Mouse (Mus musculus) cerebellum, adult 9-10 months (tissue): ENCODE measurements around the gene Myo18a.
A peak's percentile ranks its signal among the peaks of the same experiment; 100 is the strongest.

Experiments used
- DNase-seq: peaks from one replicate; pipeline ENCODE4 v3.0.0; 2022

Myo18a gene

DNA sequence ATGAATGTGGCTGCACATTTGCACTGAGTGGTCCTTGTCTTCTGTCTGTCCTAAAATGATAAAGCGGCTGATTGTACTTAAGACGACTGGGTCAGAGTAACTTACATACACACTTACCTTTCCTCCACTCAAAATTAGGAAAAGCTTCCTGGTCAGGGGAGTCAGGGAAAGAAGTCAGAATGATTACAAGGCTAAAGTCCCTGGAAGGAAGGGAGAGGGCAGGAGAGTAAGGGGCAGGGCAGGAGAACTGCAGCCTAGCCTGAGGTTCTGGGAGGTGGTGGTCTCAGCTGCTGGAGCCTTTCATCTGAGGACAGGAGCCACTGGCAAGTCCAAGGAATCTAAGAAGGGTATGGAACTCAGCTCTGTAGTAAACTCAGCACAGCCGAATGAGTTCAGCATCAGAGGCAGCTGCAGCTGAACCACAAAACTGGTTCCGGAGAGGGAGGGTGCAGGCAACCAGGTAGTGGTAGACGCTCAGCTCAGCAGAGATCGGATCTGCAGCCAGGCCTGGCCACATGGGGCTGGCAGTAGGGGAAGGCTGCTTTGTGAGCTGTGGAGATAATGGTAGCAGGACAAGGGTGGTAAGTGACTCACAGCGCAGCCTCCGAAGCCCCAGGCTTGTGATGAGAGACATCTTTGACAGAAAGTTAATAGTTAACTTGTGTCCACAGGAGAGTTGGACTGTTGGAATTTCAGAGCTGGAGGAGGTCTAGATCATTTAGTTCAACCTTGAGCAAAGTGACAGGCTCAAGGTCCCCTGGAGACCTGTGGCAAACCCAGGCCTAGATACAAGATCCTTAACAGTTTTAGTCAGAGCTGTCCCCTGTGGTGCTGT lies 9.1 kb downstream of the Myo18a start:
- no peak for DNase-seq

DNA sequence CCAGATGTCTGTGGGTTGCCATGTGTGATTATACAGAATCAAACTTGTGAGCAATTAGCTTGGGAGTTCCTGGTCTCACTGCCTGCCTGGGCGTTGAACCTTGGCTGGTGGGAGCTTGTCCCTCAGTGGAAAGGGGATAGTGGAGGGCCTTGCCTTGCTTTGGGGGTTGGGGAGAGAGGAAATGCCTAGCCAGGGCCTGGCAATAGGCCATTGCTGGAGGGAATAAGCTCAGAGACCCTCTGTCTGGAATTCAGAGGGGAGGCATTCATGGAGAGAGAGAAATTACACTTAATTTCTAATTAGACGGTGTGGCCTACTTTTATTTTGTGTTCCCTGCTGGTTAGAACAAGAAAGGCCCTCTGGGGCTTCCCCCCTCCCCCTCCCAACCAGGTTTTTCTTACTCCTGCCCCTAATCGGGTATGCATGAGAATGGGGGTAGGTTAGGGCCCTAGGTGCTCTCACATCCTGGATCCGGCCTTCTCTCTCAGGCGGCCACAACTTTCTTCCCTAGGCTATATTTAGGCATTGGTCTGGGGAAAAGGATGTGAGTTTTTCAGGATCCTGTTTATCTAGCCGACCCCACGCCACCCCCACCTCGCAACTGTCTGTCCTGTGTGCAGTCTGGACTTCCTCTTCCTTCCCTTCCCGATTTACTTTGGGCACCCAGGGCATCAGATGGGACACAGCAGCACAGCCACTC lies 12.8 kb downstream of the Myo18a start:
- DNase-seq, result no peak

DNA sequence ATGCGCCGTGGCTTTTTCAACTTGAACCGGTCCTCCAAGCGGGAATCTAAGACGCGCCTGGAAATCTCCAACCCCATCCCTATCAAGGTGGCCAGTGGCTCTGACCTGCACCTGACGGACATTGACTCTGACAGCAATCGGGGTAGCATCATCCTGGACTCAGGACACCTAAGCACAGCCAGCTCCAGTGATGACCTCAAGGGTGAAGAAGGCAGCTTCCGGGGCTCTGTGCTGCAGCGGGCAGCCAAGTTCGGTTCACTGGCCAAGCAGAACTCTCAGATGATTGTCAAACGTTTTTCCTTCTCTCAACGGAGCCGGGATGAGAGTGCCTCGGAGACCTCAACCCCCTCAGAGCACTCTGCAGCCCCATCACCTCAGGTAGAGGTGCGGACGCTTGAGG lies 14.4 kb downstream of the Myo18a start:
- DNase-seq, result no peak

DNA sequence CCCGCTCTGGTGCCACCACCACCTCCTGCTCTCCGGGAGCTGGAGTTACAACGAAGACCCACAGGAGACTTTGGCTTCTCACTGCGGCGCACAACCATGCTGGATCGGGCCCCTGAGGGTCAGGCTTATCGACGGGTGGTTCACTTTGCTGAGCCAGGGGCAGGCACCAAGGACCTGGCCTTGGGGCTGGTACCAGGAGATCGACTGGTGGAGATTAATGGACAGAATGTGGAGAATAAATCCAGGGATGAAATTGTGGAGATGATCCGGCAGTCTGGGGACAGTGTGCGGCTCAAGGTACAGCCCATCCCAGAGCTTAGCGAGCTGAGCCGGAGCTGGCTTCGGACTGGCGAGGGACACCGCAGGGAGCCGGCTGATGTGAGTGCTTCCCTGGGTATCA lies 14.9 kb downstream of the Myo18a start:
- no peak for DNase-seq

DNA sequence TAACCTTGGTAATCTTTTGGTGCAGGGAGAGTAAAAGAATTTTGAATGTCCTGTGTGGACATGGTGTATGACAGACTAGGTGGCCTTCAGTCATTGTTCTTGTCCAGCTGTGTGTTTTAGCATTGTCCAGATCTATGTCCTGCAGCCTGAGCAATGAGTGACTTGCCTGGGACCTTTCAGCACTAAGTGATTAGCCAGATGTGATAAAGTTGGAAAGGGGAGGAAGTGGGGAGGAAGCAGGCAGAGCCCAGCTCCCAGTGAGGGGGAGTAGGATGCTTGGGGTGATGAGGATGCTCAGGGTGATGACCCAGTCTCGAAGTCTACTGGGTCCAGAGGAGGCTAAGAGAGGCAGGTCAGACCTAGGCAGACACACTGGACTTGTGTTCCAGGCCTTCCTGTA lies 16.2 kb downstream of the Myo18a start:
- DNase-seq, result no peak

DNA sequence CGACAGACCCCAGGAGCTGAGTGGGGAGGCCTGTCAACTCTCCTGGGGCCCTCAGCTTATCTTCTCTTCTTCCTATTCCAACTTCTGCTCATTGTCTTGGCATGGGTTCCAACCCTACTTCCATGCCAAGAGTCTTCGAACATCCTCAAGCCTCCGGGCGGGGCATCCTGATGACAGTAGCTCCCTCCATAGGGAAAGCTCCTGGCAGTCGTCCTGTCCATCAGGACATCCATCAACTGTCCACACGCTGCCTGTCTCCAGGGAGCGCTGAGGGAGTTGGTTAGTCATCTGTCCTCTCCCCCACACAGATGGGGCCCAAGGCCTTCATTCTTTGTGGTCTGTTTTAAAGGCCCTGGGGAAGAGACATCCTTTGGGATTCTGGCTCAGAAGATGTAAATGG lies 18.0 kb downstream of the Myo18a start:
- DNase-seq, result peak; percentile 77

DNA sequence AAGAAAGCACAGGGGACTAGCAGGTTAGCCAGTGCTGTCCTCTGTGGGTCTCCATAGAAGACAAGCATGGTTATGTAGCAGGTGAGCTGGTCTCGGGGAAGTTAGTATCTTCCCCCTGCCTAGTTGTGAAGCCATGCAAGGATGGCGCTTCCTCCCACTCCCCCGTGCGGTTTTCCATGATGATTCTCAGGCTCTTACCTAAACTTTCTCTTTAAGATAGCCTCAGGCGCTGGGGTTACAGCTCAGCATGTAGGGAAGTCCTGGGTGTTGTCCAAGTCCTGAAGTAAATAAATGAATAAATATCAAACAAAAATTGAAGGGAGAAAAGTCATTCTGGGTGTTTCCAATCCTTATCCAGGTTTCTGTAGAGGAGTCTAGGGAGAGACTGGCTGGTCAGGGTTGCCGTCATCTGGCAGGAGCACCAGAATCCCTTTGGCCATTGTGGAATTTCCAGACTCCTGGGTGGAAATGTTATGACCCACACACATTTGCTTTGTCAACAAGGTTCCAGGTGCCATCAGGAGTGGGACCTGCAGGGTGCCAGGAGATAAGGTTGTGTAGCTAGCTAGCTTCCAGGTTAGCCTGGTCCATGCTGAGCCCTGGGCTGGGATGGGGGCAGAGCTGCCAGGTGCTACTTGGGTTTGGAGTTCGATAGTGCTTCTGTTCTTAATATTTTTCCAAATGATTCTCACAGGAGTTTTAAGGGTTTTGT lies 19.2 kb downstream of the Myo18a start:
- no peak for DNase-seq

DNA sequence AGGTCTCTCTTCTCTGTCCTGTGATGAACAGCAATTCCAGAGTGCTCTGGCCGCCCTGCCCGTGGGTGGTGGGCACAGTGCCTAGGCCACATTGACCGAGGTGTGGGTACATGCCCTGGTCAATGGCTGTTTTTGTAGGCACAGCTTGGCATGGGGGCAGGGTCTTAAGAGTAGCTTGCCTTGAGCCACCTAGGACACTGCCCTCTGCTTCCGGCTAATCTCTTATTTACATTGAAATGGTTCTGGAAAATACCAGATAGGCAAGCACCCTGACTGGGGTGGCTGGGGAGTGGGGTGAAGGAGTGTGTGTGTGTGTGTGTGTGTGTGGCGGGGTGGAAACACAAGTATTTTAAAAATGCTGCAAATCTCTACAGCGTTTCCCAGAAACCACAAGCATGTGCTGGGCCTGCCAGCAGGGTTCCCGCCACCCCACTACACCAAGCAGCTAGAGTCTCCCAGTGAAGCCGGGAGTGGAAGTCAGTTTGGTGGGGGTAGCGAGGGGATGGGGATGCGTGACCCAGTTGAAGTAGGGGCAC lies 20.2 kb downstream of the Myo18a start:
- no peak for DNase-seq

DNA sequence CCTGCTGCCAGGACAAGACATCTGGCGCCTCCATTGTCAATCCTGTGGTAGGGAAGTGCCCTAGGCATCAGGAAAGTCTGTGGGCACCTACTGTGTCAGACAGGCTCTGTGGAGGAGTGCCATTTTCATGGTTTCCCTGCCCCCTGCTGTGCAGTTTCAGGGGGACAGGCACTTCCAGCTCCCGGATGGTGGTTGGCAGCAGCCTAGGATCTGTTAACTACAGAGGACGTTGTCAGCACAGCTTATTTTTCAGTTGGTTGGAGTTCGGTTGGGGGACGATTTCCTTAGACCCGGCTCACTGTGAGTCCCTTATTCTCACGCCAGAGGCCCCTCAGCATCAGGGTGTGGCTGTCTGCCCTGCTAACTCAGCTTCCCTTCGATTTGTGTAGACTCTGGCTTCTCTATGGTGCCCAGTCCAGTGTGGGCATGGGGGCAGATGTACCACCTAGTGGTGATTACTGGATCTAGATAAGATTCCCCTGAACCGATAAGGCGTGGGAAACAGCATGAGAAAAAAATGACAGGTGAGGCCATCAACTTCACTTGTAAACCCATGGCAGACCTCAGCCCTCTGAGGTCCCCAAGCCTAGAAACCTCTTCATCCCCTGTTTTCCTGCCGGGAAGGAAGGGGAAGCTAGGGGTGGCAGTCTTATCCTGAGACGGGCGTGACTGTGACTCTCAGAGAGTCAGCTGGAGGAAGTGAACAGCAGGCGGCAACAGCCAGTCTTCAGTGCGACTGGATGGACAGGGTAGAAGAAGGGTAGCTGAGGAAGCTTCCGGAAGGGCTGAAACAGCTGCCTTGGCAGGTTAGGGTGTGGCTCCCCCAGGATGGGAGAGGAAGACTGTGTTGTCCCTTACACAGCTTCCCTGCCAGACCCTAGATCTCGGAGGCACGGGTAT lies 21.0 kb downstream of the Myo18a start:
- DNase-seq, result peak; percentile 63

DNA sequence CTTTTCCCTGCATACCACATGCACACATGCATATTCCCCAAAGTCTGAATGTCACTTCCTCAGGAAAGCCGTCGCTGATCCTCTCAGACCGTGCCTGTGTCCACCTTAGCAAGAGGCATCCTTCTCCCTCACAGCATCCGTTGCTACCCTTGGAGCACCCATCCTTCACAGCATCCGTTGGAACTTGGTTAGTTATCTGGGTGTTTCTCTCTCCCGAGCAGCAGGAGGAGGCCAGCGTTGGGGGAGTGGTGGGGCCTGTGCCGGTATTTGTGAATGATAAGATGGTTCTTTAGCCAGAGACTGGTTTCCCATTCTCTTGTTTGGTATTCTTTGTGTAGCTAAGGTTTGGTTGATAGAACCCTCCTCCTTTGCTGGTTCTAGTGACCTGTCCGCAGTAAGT lies 21.8 kb downstream of the Myo18a start:
- DNase-seq, result no peak

DNA sequence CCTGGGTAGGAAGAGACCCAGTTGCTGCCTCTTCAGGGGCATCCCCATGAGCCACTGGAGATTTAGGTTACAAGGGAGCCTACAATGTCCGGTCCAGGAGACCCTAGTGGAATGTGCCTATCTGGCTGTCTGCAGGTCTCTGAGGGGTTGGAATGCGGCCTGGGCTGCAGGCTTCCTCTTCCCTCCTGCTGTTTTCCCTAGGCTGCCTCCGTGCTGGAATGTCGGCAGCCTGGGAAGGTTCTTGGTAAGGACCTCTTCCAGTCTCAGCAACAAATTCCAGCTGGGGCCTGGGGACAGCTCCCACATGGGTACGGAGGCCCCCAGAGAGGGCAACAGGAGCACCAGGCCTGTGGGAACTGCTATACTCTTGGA lies 22.3 kb downstream of the Myo18a start:
- DNase-seq, result no peak

DNA sequence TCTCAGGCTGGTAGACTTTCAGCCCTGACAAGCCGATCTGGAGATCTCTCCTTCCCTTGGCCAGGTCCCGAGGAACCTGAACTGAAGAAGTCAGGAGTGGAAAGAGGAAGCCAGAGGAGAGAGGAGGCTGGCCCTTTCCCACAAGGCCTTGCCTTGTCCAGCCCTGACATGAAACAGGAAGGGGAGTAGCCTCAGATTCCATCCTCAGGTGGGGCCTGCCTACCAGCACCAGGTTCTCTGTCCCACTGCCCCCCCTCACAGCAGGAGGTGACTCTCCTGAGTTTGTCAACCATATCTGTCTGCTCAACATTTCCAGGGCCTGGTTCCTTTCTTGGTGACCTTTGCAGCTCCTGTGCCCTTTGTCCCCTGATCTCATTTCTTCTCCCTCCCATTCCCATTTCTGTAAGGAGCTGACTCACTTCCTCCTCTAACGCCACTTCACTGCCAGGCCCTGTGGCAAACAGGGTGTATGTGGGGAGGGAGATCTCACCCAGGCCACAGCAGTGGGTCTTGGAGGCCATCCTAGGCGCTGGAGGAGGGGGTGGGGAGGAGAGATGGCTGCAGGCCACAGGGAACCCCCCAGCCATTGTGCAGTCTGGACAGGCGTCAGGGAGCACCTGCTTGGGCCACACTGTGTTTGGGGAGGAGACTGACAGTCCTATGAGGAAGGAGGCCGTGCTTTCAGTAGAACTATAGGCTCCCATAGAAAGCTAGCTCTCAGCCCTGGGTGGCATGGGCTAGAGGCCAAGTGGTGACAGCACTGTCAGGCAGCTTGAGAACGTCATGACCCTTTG lies 22.9 kb downstream of the Myo18a start:
- DNase-seq, result peak; percentile 71

DNA sequence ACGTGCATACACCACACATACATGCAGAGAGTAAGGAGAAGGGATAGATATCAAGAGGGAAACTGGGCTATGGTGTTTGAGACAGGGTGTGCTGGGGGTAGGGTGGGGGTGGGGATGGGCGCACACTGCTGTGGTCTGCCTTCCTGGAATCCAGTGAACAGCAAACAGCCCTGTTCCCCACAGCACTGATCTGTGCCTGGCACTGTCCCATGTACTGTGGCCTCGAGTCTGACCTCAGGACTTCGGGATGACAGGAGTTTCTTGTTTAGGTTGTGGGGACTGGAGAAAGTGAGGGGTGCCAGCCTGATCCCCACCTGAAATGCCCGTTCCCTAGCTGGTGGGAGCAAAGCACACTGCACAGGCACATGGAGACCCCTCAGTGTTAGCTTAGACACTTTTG lies 24.7 kb downstream of the Myo18a start, which contains the start of gene Gm10277:
Gene Gm10277, minus strand, starts transcription at position 41 of the 400 bp plus-strand sequence.
- DNase-seq, result no peak

DNA sequence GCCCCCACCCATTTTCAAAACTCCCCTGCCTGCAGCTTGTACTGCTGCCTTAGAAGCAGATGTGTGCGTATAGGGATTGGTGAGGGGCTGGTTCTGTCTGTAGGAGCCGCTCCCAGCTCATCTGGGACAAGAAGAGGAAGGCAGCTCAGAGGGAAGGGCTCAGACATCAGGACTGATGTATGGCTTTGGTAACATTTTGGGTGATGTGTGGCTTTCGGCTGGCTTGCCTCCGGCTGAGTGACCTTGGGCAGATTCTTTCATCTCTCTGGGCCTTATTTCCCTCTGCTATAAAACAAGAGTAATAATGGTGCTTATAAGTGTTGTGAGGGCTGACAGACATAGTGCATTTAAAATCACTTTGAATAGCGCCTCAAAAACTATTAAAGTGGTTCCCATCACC lies 26.5 kb downstream of the Myo18a start:
- DNase-seq, result no peak

DNA sequence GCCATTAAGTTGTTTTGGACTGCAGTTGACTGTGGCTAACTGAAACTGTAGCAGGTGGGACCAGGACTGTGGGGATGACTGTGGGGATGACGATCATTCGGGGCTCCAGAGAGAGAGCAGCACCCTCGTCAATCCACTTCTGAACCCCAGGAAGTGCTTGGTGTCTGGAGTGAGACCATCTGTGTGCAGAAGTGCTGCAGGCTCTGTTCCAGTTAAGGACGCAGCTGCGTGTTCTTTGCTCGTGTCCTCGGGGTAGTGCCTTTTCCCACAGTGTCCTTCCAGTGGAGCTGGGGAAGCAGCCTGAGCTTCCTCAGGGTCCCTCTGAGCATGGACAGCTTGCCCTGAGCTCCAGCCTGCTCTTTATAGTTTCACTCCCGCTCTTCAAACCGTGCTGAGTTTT lies 27.2 kb downstream of the Myo18a start:
- no peak for DNase-seq

DNA sequence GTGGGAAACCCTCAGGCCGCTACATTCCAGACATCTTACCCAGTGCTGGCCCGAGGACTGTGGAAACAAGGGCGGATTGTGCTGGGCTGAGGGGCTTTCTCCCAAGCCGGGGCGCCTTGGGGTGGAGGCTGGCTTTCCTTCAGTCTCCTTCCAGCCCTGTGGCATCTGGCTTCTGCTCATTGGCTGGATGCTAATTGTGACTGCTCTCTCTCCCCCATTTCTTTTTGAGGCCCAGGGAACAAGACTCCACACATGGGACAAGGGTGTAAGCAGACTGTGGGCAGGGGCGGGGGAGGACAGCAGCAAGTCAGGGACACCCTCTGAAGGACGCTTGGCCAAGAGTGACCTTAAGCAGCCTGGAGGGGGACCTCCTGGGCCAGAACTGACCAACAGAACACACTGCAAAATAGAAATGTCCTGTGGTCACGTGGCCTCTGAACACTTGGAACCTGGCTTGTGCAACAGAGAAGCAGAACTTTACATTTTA lies 28.2 kb downstream of the Myo18a start:
- no peak for DNase-seq

DNA sequence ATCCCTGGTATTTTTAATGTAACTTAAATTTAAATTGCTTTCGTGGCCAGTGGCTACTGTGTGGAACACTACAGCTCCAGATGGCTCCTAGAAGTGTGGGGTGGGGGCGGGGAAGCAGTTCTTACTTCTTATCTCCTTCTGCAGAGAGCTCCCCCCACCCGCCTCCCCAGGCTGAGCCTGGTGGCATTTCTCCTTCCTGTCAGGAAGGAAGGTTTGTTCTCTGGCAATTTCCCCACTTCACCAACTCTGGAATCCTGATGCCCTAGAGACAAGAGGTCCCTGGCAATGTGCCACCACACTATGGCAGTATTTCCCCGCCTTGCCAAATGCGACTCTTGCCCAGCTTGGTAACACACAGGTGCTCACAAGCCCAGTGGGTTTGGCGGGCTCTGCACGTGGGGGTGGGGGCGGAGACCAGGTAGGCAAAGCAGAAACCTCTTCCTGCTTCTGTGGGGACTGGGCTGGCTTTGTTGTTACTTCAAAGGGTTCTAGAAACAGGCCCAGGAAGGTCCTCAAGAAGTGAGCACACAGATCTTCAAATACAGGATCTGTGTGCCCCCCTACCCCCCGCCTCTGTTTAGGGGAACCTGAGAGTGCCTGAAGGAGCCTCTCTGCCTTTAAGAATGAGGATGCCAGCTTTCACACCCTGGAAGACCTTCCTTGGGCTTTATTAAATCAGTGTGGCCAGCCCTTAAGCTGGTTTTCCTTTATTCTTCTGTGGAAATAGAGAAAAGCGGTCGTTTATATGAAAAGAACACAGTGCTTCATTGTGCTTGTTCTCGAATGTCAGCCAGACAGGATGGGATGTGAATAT lies 28.9 kb downstream of the Myo18a start:
- DNase-seq, result peak; percentile 72

DNA sequence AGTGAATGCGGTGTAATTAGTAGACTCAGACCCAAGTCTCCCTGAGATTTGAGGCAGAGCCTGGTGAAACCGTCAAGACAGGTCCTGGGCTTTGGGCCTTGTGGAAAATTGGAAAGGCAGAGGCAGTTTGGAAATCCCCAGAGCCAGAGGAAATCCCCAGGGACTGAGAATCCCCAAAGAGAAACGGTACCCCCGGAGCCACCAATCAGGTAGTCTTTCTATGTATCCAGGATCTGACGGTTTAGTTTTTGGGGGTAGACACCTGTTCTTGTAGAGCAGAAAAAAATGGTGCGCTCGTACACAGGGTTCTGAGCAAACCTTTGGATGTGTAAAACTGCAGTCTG lies 29.5 kb downstream of the Myo18a start:
- no peak for DNase-seq

DNA sequence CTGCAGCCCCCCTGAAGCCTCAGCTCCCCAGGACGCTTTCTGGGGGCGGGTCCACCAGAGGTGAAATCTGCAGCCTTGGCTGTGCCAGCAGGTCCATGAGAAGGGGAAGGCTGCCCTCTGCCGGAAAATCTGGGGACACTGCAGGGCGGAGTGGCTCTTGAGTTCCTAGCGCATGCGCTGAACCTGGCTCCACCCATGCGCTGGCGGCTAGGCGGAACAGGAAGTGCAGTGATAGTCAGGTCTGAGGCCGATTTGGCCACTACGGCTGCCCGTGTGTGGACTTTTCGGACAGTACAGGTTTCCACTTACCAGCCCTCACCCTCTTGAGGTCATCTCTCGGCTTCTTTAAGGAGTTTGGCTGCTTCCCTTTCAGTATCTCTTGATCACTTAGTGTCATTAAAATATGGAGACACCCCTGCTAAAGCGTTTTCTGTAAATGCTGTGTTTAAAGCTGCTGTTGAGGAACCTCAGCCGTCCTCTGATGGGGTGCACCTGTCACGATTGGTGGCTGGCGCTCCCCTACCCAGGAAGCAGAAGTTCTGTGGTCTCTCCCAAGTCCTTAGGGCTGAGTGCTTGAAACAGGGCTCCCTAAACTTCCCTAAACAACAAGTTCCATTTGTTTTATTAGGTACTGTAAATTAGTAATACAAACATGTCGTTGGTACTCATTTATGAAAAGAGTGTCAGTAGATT lies 30.3 kb downstream of the Myo18a start:
- peak; percentile 98 for DNase-seq

DNA sequence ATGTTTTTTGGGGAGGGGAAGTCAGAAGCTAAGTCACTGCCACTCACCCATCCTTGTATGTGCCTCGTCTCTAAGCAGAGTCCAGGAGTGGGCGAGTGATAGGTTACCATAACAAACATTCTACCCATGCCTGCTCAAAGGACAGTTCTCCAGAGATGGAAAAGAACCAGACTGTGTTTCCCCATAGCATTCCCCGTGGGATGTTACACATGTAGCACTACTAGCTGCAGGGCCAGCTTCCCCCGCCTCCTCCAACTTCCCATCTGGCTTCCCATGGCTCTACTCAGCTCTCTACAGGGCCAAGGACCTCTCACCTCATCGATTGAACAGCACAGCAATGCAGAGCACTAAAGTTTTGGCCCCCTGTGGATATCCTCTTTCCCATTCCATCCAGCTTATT lies 32.2 kb downstream of the Myo18a start:
- DNase-seq, result no peak
